Mouse (Mus musculus) C2C12 (cell line): Measurements from ENCODE around the gene Itpr3.
A peak's percentile ranks its signal among the peaks of the same experiment; 100 is the strongest.

Experiments used
- CEBPB ChIP-seq: IDR thresholded peaks from one replicate; pipeline ENCODE4 v1.6.1; 2011; ENCODE audit warnings: low read depth, mild to moderate bottlenecking, control low read depth, moderate library complexity
- CTCF ChIP-seq: IDR thresholded peaks from one replicate; pipeline ENCODE4 v1.5.1; 2011; ENCODE audit not compliant: control insufficient read depth, insufficient read depth, insufficient read length
- MYOG ChIP-seq: IDR thresholded peaks from one replicate; pipeline ENCODE4 v1.6.1; 2011; ENCODE audit not compliant: control insufficient read depth, insufficient read length; ENCODE audit errors: extremely low read depth
- USF1 ChIP-seq: IDR thresholded peaks from one replicate; pipeline ENCODE4 v1.6.1; 2011; ENCODE audit warnings: low read depth, mild to moderate bottlenecking, control low read depth, moderate library complexity

DNA sequence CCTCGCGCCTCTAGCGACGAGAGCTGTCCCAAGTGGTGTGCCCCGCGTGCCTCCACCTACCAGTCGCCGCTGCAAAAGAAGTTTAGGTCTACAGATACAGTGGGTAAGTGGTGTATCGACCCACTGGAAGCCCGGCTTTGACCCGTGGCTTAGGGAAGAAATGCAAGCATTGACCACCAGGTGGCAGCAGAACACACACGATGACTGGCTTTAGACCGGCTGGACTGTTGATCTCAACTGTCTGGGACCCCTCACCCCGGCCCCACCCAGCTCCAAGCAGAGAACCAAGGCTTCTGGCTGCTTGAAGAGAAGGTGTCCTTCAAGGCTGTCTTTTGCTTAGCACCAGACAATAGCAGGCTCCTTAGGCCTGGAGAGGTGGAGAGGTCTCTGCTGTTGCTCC, 24.2 kb upstream of the Itpr3 start:
- TF ChIP-seq CTCF: peak; percentile 87
- TF ChIP-seq MYOG: no peak
- TF ChIP-seq USF1: no peak
- TF ChIP-seq CEBPB: no peak
